Mouse (Mus musculus) inflammation-experienced regulatory T-cells (primary cell): ENCODE measurements around the gene Calcr. TPM values are rescaled to one million over a fixed set of nuclear protein-coding genes. Genes with fewer than 3 reads are reported as not detected.

Source experiments
- polyA plus RNA-seq, 2 experiments: library from polyadenylated mRNA; unstranded; fragments of 100-300 nt; shearing (Covaris generic); gene quantifications; one replicate each; pipeline ENCODE4 v1.2.1; 2017

Calcr gene
- under 1 TPM in 1 of 2 experiments, not detected in 1; 0.54 TPM for polyA plus RNA-seq

DNA sequence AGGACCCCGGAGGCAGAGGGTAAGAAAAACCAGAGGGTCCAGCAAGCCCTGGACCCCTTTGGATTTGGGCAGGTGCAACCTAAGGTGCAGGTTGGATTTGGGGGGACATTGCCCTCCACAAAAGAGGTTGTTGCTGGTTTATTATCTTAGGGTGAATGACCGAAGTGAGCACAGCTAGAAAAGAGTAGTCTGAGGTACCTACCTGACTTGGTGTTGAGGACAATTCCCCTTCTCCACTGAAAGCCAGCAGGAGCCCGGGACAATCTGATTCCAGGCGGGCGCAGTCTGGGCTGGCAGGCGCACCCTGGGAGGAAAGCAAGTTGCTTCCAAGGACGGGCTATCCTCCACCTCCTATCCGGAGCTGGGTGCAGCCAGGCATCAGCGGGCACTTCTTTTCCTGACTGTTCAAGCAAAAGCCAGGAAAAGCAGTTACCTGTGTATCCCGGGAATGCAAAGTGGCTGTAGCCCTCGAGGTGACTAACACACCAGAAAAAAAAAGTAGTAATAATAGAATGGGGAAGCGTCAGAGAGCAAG is at the start of gene Calcr:
Gene Calcr, minus strand, starts transcription at position 485 of the 535 bp plus-strand sequence.

Other genes starting within 250 kb of the Calcr start
- not detected for gene Tfpi2, start 224.2 kb upstream of the Calcr start, polyA plus RNA-seq
- gene Gngt1, start 229.1 kb upstream of the Calcr start, polyA plus RNA-seq = 1 to 10 TPM in 1 of 2 experiments, under 1 TPM in 1; 0.16 to 1.4 TPM
- gene Gng11, start 239.2 kb upstream of the Calcr start, polyA plus RNA-seq = not detected